Mouse (Mus musculus) erythroid progenitor cell, adult 5-6 weeks (primary cell): ENCODE measurements around the gene Prim2. TPM values are rescaled to one million over a fixed set of nuclear protein-coding genes. Genes with fewer than 3 reads are reported as not detected.

Experiments used
- total RNA-seq, 2 experiments: library from RNA; stranded (forward) in 1 of 2; stranded (reverse) in 1 of 2; fragments of 150-400 nt in 1 of 2; fragments of 186-747, 209-891 nt in 1 of 2; gene quantifications; 2 replicates each; pipeline versions ENCODE4 v1.2.3 to v1.2.4; 2015 to 2017; ENCODE audit warnings: low replicate concordance in 2 of 2

Gene Prim2
- total RNA-seq, 2 experiments from 2014 or later, result 62.5 to 84.9 TPM

Other genes with a start within 250 kb of the Prim2 start
- gene Rab23, start 50.1 kb upstream of the Prim2 start, total RNA-seq (2015; ENCODE audit: low replicate concordance), result 1.7 and 3.6 TPM in 2 replicates
- 4.0 and 8.9 TPM in 2 replicates for gene Rab23, start 50.1 kb upstream of the Prim2 start, total RNA-seq (2017; ENCODE audit: low replicate concordance)
- gene Bag2, start 88.0 kb upstream of the Prim2 start, total RNA-seq (2015; ENCODE audit: low replicate concordance), result 25.9 and 37.7 TPM in 2 replicates
- gene Bag2, start 88.0 kb upstream of the Prim2 start, total RNA-seq (2017; ENCODE audit: low replicate concordance), result 33.9 and 59.6 TPM in 2 replicates
- 31.4 and 34.2 TPM in 2 replicates for gene Zfp451, start 144.8 kb upstream of the Prim2 start, total RNA-seq (2015; ENCODE audit: low replicate concordance)
- 22.2 and 22.7 TPM in 2 replicates for gene Zfp451, start 144.8 kb upstream of the Prim2 start, total RNA-seq (2017; ENCODE audit: low replicate concordance)
- 3.4 TPM in 1 of 2 replicates, not detected in the other for gene Bend6, start 238.0 kb upstream of the Prim2 start, total RNA-seq (2015; ENCODE audit: low replicate concordance)
- gene Bend6, start 238.0 kb upstream of the Prim2 start, total RNA-seq (2017; ENCODE audit: low replicate concordance), result not detected in 2 replicates
- gene Dst, start 238.4 kb upstream of the Prim2 start, total RNA-seq (2015; ENCODE audit: low replicate concordance), result 1.7 and 1.8 TPM in 2 replicates
- gene Dst, start 238.4 kb upstream of the Prim2 start, total RNA-seq (2017; ENCODE audit: low replicate concordance), result 1.7 and 2.4 TPM in 2 replicates